Mouse (Mus musculus): ENCODE data around the gene Cenpl. TPM values are rescaled to one million over a fixed set of nuclear protein-coding genes. Genes with fewer than 3 reads are reported as not detected.

Cenpl gene
- polyA plus RNA-seq, 1 experiment from 2014 or later = 10.4 TPM

Other genes starting within 250 kb of the Cenpl start
- 5.0 and 6.0 TPM in 2 replicates for gene Rc3h1, start 164.3 kb upstream of the Cenpl start, polyA plus RNA-seq (2015; fragmentation: Nextera tagmentation; extraction: Ambion mirVana)
- gene Serpinc1, start 92.1 kb upstream of the Cenpl start, polyA plus RNA-seq (2015; fragmentation: Nextera tagmentation; extraction: Ambion mirVana) = 2.7 and 3.1 TPM in 2 replicates
- gene Zbtb37, start 35.9 kb upstream of the Cenpl start, polyA plus RNA-seq (2015; fragmentation: Nextera tagmentation; extraction: Ambion mirVana) = 9.6 and 11.8 TPM in 2 replicates
- gene Dars2, start 55 bp upstream of the Cenpl start, polyA plus RNA-seq (2015; fragmentation: Nextera tagmentation; extraction: Ambion mirVana) = 28.5 and 29.0 TPM in 2 replicates
- 17.2 and 21.1 TPM in 2 replicates for gene Klhl20, start 60.8 kb downstream of the Cenpl start, polyA plus RNA-seq (2015; fragmentation: Nextera tagmentation; extraction: Ambion mirVana)
- gene Ankrd45, start 72.0 kb downstream of the Cenpl start, polyA plus RNA-seq (2015; fragmentation: Nextera tagmentation; extraction: Ambion mirVana) = 29.8 and 32.0 TPM in 2 replicates
- gene Tex50, start 88.6 kb downstream of the Cenpl start, polyA plus RNA-seq (2015; fragmentation: Nextera tagmentation; extraction: Ambion mirVana) = 0.87 and 1.1 TPM in 2 replicates
- gene Prdx6, start 180.5 kb downstream of the Cenpl start, polyA plus RNA-seq (2015; fragmentation: Nextera tagmentation; extraction: Ambion mirVana) = 182 and 208 TPM in 2 replicates